Mouse (Mus musculus): ENCODE data around the gene Nfe2l3.

DNA sequence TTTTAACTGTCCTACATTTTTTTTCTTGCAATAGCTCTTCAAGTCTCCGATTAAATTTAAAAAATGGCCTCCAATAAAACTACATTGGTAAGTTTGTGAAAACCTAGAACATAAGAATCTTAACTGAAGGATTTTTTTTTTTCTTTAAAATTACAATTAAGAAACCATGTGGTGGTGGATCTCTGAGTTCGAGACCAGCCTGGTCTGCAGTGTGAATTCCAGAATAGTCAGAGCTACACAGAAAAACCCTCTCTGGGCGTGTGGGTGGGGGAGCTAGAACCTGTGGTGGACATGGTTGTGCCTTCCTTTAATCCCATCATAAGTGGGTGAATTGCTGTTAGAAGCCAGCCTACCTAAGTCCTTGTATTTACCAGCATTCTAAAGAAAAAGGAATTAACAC, 39.3 kb downstream of the Nfe2l3 start:
- TF ChIP-seq CTCF (IDR thresholded peaks at IDR 0.05; ENCODE audit: borderline replicate concordance, extremely low read depth, insufficient read depth, insufficient read length), result no peak
- no peak for TF ChIP-seq POLR2A (IDR thresholded peaks at IDR 0.05; ENCODE audit: borderline replicate concordance, extremely low read depth, insufficient read depth, insufficient read length, poor library complexity, severe bottlenecking)

Data from brain, embryonic 14.5 days (tissue).